Mouse (Mus musculus) left cerebral cortex, adult 8-10 months (tissue): ENCODE data around the gene Cyp2c23. TPM values are rescaled to one million over a fixed set of nuclear protein-coding genes. Genes with fewer than 3 reads are reported as not detected.

Source experiments
- DNase-seq, 2 experiments: peaks; one replicate each; pipeline ENCODE4 v3.0.0; 2022; ENCODE audit warnings: low spot score in 2 of 2
- total RNA-seq, 4 experiments: library from RNA; stranded (reverse); gene quantifications; 2 replicates each; pipeline ENCODE4 v1.2.4; 2022

The Cyp2c23 gene
- total RNA-seq, 4 experiments from 2014 or later: 0.20 to 0.32 (median 0.28) TPM; not detected in 1

GRCm38 (mm10) chr19:43972129-43972528 is 56.9 kb downstream of the Cyp2c23 start:
- no peak for DNase-seq

- no peak for DNase-seq
Observed at GRCm38 (mm10) chr19:43968436-43969026, 60.5 kb downstream of the Cyp2c23 start.

GRCm38 (mm10) chr19:43966481-43966880 is 62.5 kb downstream of the Cyp2c23 start:
- DNase-seq: no peak

GRCm38 (mm10) chr19:43965496-43966085 is 63.4 kb downstream of the Cyp2c23 start:
- DNase-seq: no peak

GRCm38 (mm10) chr19:43962795-43963194 is 66.2 kb downstream of the Cyp2c23 start:
- DNase-seq: no peak

- no peak for DNase-seq
Observed at GRCm38 (mm10) chr19:43961185-43961584, 67.8 kb downstream of the Cyp2c23 start.

GRCm38 (mm10) chr19:43960014-43960413 is 69.0 kb downstream of the Cyp2c23 start:
- no peak for DNase-seq

GRCm38 (mm10) chr19:43959162-43959561 is 69.8 kb downstream of the Cyp2c23 start:
- DNase-seq: no peak

GRCm38 (mm10) chr19:43957881-43958280 is 71.1 kb downstream of the Cyp2c23 start:
- peak in 1 of 2 experiments; percentile 85 for DNase-seq

- DNase-seq: no peak
Observed at GRCm38 (mm10) chr19:43957402-43957801, 71.6 kb downstream of the Cyp2c23 start.

GRCm38 (mm10) chr19:43955266-43955665 is 73.7 kb downstream of the Cyp2c23 start:
- no peak for DNase-seq

Other genes starting within 250 kb of the Cyp2c23 start
- under 1 TPM in 3 of 4 experiments, not detected in 1; 0.07 to 0.44 (median 0.25) TPM for gene Abcc2, start 247.0 kb downstream of the Cyp2c23 start, total RNA-seq
- 10 to 100 TPM; 12.7 to 15.6 (median 14.8) TPM for gene Dnmbp, start 89.0 kb downstream of the Cyp2c23 start, total RNA-seq
- under 1 TPM in 3 of 4 experiments, not detected in 1; 0.25 to 0.63 (median 0.53) TPM for gene Cpn1, start 42.7 kb downstream of the Cyp2c23 start, total RNA-seq
- 10 to 100 TPM; 23.2 to 26.1 (median 25.1) TPM for gene Erlin1, start 40.6 kb upstream of the Cyp2c23 start, total RNA-seq
- 10 to 100 TPM; 39.6 to 46.5 (median 44.0) TPM for gene Chuk, start 78.3 kb upstream of the Cyp2c23 start, total RNA-seq
- 10 to 100 TPM; 18.1 to 22.0 (median 19.1) TPM for gene Cwf19l1, start 106.7 kb upstream of the Cyp2c23 start, total RNA-seq
- gene Bloc1s2, start 117.2 kb upstream of the Cyp2c23 start, total RNA-seq: 10 to 100 TPM; 53.2 to 61.1 (median 58.7) TPM
- gene Pkd2l1, start 163.2 kb upstream of the Cyp2c23 start, total RNA-seq: under 1 TPM; 0.17 to 0.59 (median 0.44) TPM
- 1 to 10 TPM; 2.9 to 3.8 (median 3.1) TPM for gene Scd3, start 174.1 kb upstream of the Cyp2c23 start, total RNA-seq